ENCODE assay signal across 28 mouse cellular contexts in the genomic region with DNA sequence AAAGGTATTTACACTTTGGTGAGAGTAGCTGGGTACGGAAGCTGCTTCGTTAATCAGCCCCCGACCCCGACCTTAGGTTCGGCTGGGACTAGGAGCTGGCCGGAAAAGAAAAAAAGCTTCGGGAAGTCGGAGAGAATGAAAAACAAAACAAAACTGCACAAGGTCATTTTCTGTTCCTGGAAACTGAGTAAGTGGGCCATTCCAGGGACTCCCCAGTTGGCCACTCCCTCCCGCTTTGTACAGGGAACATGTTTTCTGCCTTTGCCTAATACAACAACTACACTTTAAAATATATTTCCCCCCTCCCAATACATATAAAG. TPM values are rescaled to one million over a fixed set of nuclear protein-coding genes. Genes with fewer than 3 reads are reported as not detected.
DNase-seq lines count a peak whose midpoint lies in the region; ATAC-seq and TF ChIP-seq lines count a peak whose summit lies in the region.
"Had no signal": no experiment of that assay in that cellular context is flagged by ENCODE, and none has a peak within 500 bp of the region (broad histone marks: within the 10 kb centered on the region; RNA-seq: fewer than 3 reads in every experiment).

No protein-coding gene starts in this region.

- no peak for ATAC-seq in midbrain, embryonic 11.5 days (ENCODE audit: low FRiP score)
- ATAC-seq in midbrain, postnatal 0 days (ENCODE audit: low FRiP score): no peak
- ATAC-seq in limb, embryonic 13.5 days (ENCODE audit: low FRiP score, low read depth): no peak
- ATAC-seq in hindbrain, embryonic 11.5 days (ENCODE audit: low FRiP score): no peak
- ATAC-seq: forebrain, embryonic 16.5 days; hindbrain, postnatal 0 days had no signal

- H3K27me3 ChIP-seq in midbrain, embryonic 11.5 days (ENCODE audit: control insufficient read depth, insufficient read depth, low read length): peaks cover 98% of the 10 kb centered on the region
- peaks cover 97% of the 10 kb centered on the region for H3K27me3 ChIP-seq in midbrain, postnatal 0 days (ENCODE audit: insufficient read depth, low read length)
- peaks cover 56% of the 10 kb centered on the region for H3K27me3 ChIP-seq in limb, embryonic 13.5 days
- H3K27me3 ChIP-seq in hindbrain, embryonic 11.5 days (ENCODE audit: control insufficient read depth, insufficient read depth, low read length): peaks cover 97% of the 10 kb centered on the region

- H3K36me3 ChIP-seq in midbrain, embryonic 11.5 days (ENCODE audit: control insufficient read depth, insufficient read depth, low read length): no peaks in the 10 kb centered on the region
- no peaks in the 10 kb centered on the region for H3K36me3 ChIP-seq in midbrain, postnatal 0 days (ENCODE audit: insufficient read depth, low read length)
- H3K36me3 ChIP-seq in limb, embryonic 13.5 days: no peaks in the 10 kb centered on the region
- no peaks in the 10 kb centered on the region for H3K36me3 ChIP-seq in hindbrain, embryonic 11.5 days (ENCODE audit: control insufficient read depth, insufficient read depth, low read length)
- H3K36me3 ChIP-seq: embryonic facial prominence, embryonic 15.5 days; forebrain, embryonic 12.5 days; heart, embryonic 10.5 days; hindbrain, embryonic 13.5 days had no signal

- H3K4me1 ChIP-seq in midbrain, embryonic 11.5 days (ENCODE audit: control insufficient read depth, insufficient read depth, low read length): no peaks in the 10 kb centered on the region
- H3K4me1 ChIP-seq in midbrain, postnatal 0 days (ENCODE audit: insufficient read depth, low read length): no peaks in the 10 kb centered on the region; the same call in 1 of the 2 replicates
- peaks cover 55% of the 10 kb centered on the region for H3K4me1 ChIP-seq in limb, embryonic 13.5 days
- no peaks in the 10 kb centered on the region for H3K4me1 ChIP-seq in hindbrain, embryonic 11.5 days (replicated peaks; ENCODE audit: control insufficient read depth, insufficient read depth, low read length)
- H3K4me1 ChIP-seq: embryonic facial prominence, embryonic 15.5 days; forebrain, embryonic 12.5 days; heart, embryonic 10.5 days; hindbrain, embryonic 13.5 days had no signal

- no peak overlapping the region for H3K4me3 ChIP-seq in midbrain, embryonic 11.5 days (ENCODE audit: low read depth, low read length)
- no peak overlapping the region for H3K4me3 ChIP-seq in midbrain, postnatal 0 days (ENCODE audit: low read depth, low read length)
- H3K4me3 ChIP-seq in limb, embryonic 13.5 days: peak overlapping the region; percentile 95
- H3K4me3 ChIP-seq in hindbrain, embryonic 11.5 days (ENCODE audit: low read depth, low read length): no peak overlapping the region
- H3K4me3 ChIP-seq: embryonic facial prominence, embryonic 15.5 days; erythroblast, embryonic 14.5 days; forebrain, embryonic 12.5 days; heart, embryonic 10.5 days; hindbrain, embryonic 13.5 days had no signal

- no peaks in the 10 kb centered on the region for H3K9me3 ChIP-seq in midbrain, embryonic 11.5 days (ENCODE audit: control insufficient read depth, low read length)
- H3K9me3 ChIP-seq in midbrain, postnatal 0 days (ENCODE audit: low read length): no peaks in the 10 kb centered on the region
- H3K9me3 ChIP-seq in limb, embryonic 13.5 days: no peaks in the 10 kb centered on the region
- no peaks in the 10 kb centered on the region for H3K9me3 ChIP-seq in hindbrain, embryonic 11.5 days (ENCODE audit: control insufficient read depth, low read length)
- H3K9me3 ChIP-seq: embryonic facial prominence, embryonic 15.5 days; forebrain, embryonic 12.5 days; heart, embryonic 10.5 days; hindbrain, embryonic 13.5 days had no signal

- H3K27ac ChIP-seq in midbrain, embryonic 11.5 days (ENCODE audit: low read depth, low read length): no peak overlapping the region
- H3K27ac ChIP-seq in midbrain, postnatal 0 days (ENCODE audit: low read depth, low read length): no peak overlapping the region
- peak overlapping the region; percentile 97 for H3K27ac ChIP-seq in limb, embryonic 13.5 days
- H3K27ac ChIP-seq in hindbrain, embryonic 11.5 days (ENCODE audit: low read depth, low read length): no peak overlapping the region
- H3K27ac ChIP-seq: embryonic facial prominence, embryonic 15.5 days; forebrain, embryonic 12.5 days; heart, embryonic 10.5 days; hindbrain, embryonic 13.5 days; hindbrain, postnatal 0 days had no signal

- H3K9ac ChIP-seq in midbrain, embryonic 11.5 days (ENCODE audit: low read length): no peak overlapping the region
- H3K9ac ChIP-seq in midbrain, postnatal 0 days (replicated peaks; ENCODE audit: low read length, poor library complexity, severe bottlenecking): no peak overlapping the region
- H3K9ac ChIP-seq in limb, embryonic 13.5 days: peak overlapping the region; percentile 100
- H3K9ac ChIP-seq in hindbrain, embryonic 11.5 days (ENCODE audit: low read depth, low read length): no peak overlapping the region
- H3K9ac ChIP-seq: embryonic facial prominence, embryonic 15.5 days; forebrain, embryonic 12.5 days; hindbrain, embryonic 13.5 days had no signal

- TF ChIP-seq CTCF in midbrain, postnatal 0 days (IDR thresholded peaks at IDR 0.05): no peak

- H3K4me2 ChIP-seq in midbrain, embryonic 11.5 days: no peak overlapping the region
- no peak overlapping the region for H3K4me2 ChIP-seq in midbrain, postnatal 0 days (ENCODE audit: low read depth, low read length, poor library complexity, severe bottlenecking)
- H3K4me2 ChIP-seq in limb, embryonic 13.5 days (replicated peaks): peak overlapping the region; percentile 69
- no peak overlapping the region for H3K4me2 ChIP-seq in hindbrain, embryonic 11.5 days (replicated peaks; ENCODE audit: low read depth, low read length)
- H3K4me2 ChIP-seq: embryonic facial prominence, embryonic 15.5 days; forebrain, embryonic 12.5 days; hindbrain, embryonic 13.5 days had no signal

- DNase-seq in embryo, embryonic 9.5 days (ENCODE audit: extremely low spot score): peak; percentile 53
- no peak for DNase-seq in embryo, embryonic 11 days
- peak; percentile 92 for DNase-seq in midbrain, embryonic 11.5 days (ENCODE audit: low spot score, missing footprints)
- DNase-seq in midbrain, postnatal 0 days (ENCODE audit: low spot score): no peak
- no peak for DNase-seq in hindbrain, embryonic 11.5 days (ENCODE audit: low spot score)
- no peak for DNase-seq in spleen, adult 12 weeks (ENCODE audit: low spot score)
- DNase-seq: adrenal gland, postnatal 10 days; cerebellum, adult 11 months; cerebellum, adult 8-10 months; cerebellum, postnatal 14 days; gastrocnemius, postnatal 14 days; heart, postnatal 10 days; heart, postnatal 4 days had no signal

- 0% methylated on average over 9 of the region's 9 CpGs for WGBS in midbrain, embryonic 11.5 days
- WGBS in midbrain, postnatal 0 days: 2% methylated on average over 9 of the region's 9 CpGs
- 3% methylated on average over 9 of the region's 9 CpGs for WGBS in limb, embryonic 13.5 days
- WGBS in hindbrain, embryonic 11.5 days: 2% methylated on average over 9 of the region's 9 CpGs

RNA-seq across cellular contexts. Expression of gene Hoxa13, which starts 5.9 kb away (rescaled TPM):
- polyA plus RNA-seq in midbrain, embryonic 11.5 days (2014; fragmentation: Nextera tagmentation; extraction: Ambion mirVana): not detected in 2 replicates
- total RNA-seq in midbrain, postnatal 0 days (2014; rRNA removed): not detected in 2 replicates
- polyA plus RNA-seq in midbrain, postnatal 0 days (2015; fragmentation: Nextera tagmentation; extraction: Ambion mirVana): not detected in 2 replicates
- polyA plus RNA-seq in limb, embryonic 13.5 days (2015; fragmentation: Nextera tagmentation; extraction: Ambion mirVana): 24.5 and 27.7 TPM in 2 replicates
- not detected in 2 replicates for polyA plus RNA-seq in hindbrain, embryonic 11.5 days (2014; fragmentation: Nextera tagmentation; extraction: Ambion mirVana)
- total RNA-seq: adrenal gland, postnatal 10 days; adrenal gland, postnatal 4 days; common myeloid progenitor, adult 5-6 weeks; heart, postnatal 10 days; heart, postnatal 4 days; hindbrain, postnatal 0 days; MEL had no signal
- polyA plus RNA-seq: brain, embryonic 14.5 days; embryonic facial prominence, embryonic 11.5 days; erythroblast, embryonic 14.5 days; forebrain, embryonic 12.5 days; forebrain, embryonic 16.5 days; frontal cortex, adult 2 months; heart, embryonic 10.5 days; heart, embryonic 14.5 days; hindbrain, embryonic 13.5 days; hindbrain, postnatal 0 days had no signal

RNA-seq across cellular contexts. Expression of gene Hoxa11, which starts 21.0 kb away (rescaled TPM):
- polyA plus RNA-seq in midbrain, embryonic 11.5 days (2014; fragmentation: Nextera tagmentation; extraction: Ambion mirVana): not detected in 2 replicates
- not detected in 2 replicates for total RNA-seq in midbrain, postnatal 0 days (2014; rRNA removed)
- polyA plus RNA-seq in midbrain, postnatal 0 days (2015; fragmentation: Nextera tagmentation; extraction: Ambion mirVana): not detected in 2 replicates
- 44.5 and 55.0 TPM in 2 replicates for polyA plus RNA-seq in limb, embryonic 13.5 days (2015; fragmentation: Nextera tagmentation; extraction: Ambion mirVana)
- polyA plus RNA-seq in hindbrain, embryonic 11.5 days (2014; fragmentation: Nextera tagmentation; extraction: Ambion mirVana): not detected in 2 replicates
- total RNA-seq: adrenal gland, postnatal 10 days; common myeloid progenitor, adult 5-6 weeks; heart, postnatal 10 days; heart, postnatal 4 days; hindbrain, postnatal 0 days; MEL had no signal
- polyA plus RNA-seq: brain, embryonic 14.5 days; embryonic facial prominence, embryonic 11.5 days; embryonic facial prominence, embryonic 15.5 days; erythroblast, embryonic 14.5 days; forebrain, embryonic 12.5 days; forebrain, embryonic 16.5 days; heart, embryonic 14.5 days; hindbrain, embryonic 13.5 days; hindbrain, postnatal 0 days had no signal

RNA-seq across cellular contexts. Expression of gene Hoxa10, which starts 26.0 kb away (rescaled TPM):
- polyA plus RNA-seq in midbrain, embryonic 11.5 days (2014; fragmentation: Nextera tagmentation; extraction: Ambion mirVana): not detected in 2 replicates
- total RNA-seq in midbrain, postnatal 0 days (2014; rRNA removed): not detected in 2 replicates
- polyA plus RNA-seq in midbrain, postnatal 0 days (2015; fragmentation: Nextera tagmentation; extraction: Ambion mirVana): not detected in 2 replicates
- 191 and 207 TPM in 2 replicates for polyA plus RNA-seq in limb, embryonic 13.5 days (2015; fragmentation: Nextera tagmentation; extraction: Ambion mirVana)
- not detected in 2 replicates for polyA plus RNA-seq in hindbrain, embryonic 11.5 days (2014; fragmentation: Nextera tagmentation; extraction: Ambion mirVana)
- total RNA-seq: heart, postnatal 10 days; heart, postnatal 4 days; hindbrain, postnatal 0 days; MEL had no signal
- polyA plus RNA-seq: embryonic facial prominence, embryonic 11.5 days; embryonic facial prominence, embryonic 15.5 days; erythroblast, embryonic 14.5 days; forebrain, embryonic 12.5 days; forebrain, embryonic 16.5 days; frontal cortex, adult 2 months; hindbrain, postnatal 0 days had no signal

RNA-seq across cellular contexts. Expression of gene Hoxa9, which starts 35.7 kb away (rescaled TPM):
- polyA plus RNA-seq in midbrain, embryonic 11.5 days (2014; fragmentation: Nextera tagmentation; extraction: Ambion mirVana): not detected in 2 replicates
- not detected in 2 replicates for total RNA-seq in midbrain, postnatal 0 days (2014; rRNA removed)
- polyA plus RNA-seq in midbrain, postnatal 0 days (2015; fragmentation: Nextera tagmentation; extraction: Ambion mirVana): not detected in 2 replicates
- polyA plus RNA-seq in limb, embryonic 13.5 days (2015; fragmentation: Nextera tagmentation; extraction: Ambion mirVana): 58.3 and 63.5 TPM in 2 replicates
- polyA plus RNA-seq in hindbrain, embryonic 11.5 days (2014; fragmentation: Nextera tagmentation; extraction: Ambion mirVana): 0.25 and 1.1 TPM in 2 replicates
- total RNA-seq: heart, postnatal 10 days; heart, postnatal 4 days; MEL had no signal
- polyA plus RNA-seq: brain, embryonic 14.5 days; erythroblast, embryonic 14.5 days; forebrain, embryonic 12.5 days; forebrain, embryonic 16.5 days; frontal cortex, adult 2 months; hindbrain, postnatal 0 days had no signal

RNA-seq across cellular contexts. Expression of gene Hoxa7, which starts 45.0 kb away (rescaled TPM):
- 0.14 TPM in 1 of 2 replicates, not detected in the other for polyA plus RNA-seq in midbrain, embryonic 11.5 days (2014; fragmentation: Nextera tagmentation; extraction: Ambion mirVana)
- not detected in 2 replicates for total RNA-seq in midbrain, postnatal 0 days (2014; rRNA removed)
- polyA plus RNA-seq in midbrain, postnatal 0 days (2015; fragmentation: Nextera tagmentation; extraction: Ambion mirVana): not detected in 2 replicates
- 11.8 and 13.1 TPM in 2 replicates for polyA plus RNA-seq in limb, embryonic 13.5 days (2015; fragmentation: Nextera tagmentation; extraction: Ambion mirVana)
- polyA plus RNA-seq in hindbrain, embryonic 11.5 days (2014; fragmentation: Nextera tagmentation; extraction: Ambion mirVana): 0.34 and 1.9 TPM in 2 replicates
- total RNA-seq: MEL had no signal
- polyA plus RNA-seq: embryonic facial prominence, embryonic 15.5 days; forebrain, embryonic 12.5 days; forebrain, embryonic 16.5 days; frontal cortex, adult 2 months had no signal

Comparison
In these comparisons a context has a peak if more than half of its experiments do, and no peak if none do; other contexts are left out.
1. DNase-seq: peak in embryo, embryonic 9.5 days (single experiment) and midbrain, embryonic 11.5 days (single experiment); none in embryo, embryonic 11 days (single experiment), midbrain, postnatal 0 days (single experiment), hindbrain, embryonic 11.5 days (single experiment) and spleen, adult 12 weeks (single experiment).
2. RNA of gene Hoxa13, which starts 5.9 kb away (polyA plus RNA-seq): 24.5 to 27.7 TPM in limb, embryonic 13.5 days; not detected in midbrain, embryonic 11.5 days, not detected in midbrain, postnatal 0 days and not detected in hindbrain, embryonic 11.5 days; every median in the first group is over 10 times any median in the second.
3. RNA of gene Hoxa11, which starts 21.0 kb away (polyA plus RNA-seq): 44.5 to 55.0 TPM in limb, embryonic 13.5 days; not detected in midbrain, embryonic 11.5 days, not detected in midbrain, postnatal 0 days and not detected in hindbrain, embryonic 11.5 days; every median in the first group is over 10 times any median in the second.
4. RNA of gene Hoxa10, which starts 26.0 kb away (polyA plus RNA-seq): 191 to 207 TPM in limb, embryonic 13.5 days; not detected in midbrain, embryonic 11.5 days, not detected in midbrain, postnatal 0 days and not detected in hindbrain, embryonic 11.5 days; every median in the first group is over 100 times any median in the second.